Mouse (Mus musculus): ENCODE measurements at regions not wholly inside any gene's neighbourhood (a gene's known extent, or its start where the extent isn't known, plus 50 kb on each side); places are given as distances from the start of the nearest gene placed in this dataset.
A peak's percentile ranks its signal among the peaks of the same experiment; 100 is the strongest.

DNA sequence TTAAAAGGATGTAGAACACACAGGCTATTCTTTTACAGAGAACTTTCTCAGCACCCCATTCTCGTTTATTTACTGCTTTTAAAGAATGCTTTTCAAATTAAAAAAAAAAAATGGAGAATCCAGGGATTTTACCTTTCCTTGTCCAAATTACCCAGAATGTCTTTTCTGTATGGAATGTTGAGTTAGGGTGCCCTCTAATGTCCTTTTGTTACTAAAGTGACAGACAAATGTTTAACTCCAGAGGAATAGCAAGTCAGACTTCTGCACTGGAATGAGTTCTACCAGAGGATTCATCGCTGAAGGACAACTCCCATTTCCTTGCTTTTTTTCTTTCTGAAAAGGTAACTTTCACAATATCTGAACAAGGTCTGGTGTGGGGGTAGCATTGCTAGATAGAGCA, 540.9 kb upstream of the Cylc2 start:
- DNase-seq (ENCODE audit: low read depth), result peak; percentile 5
- TF ChIP-seq CTCF (IDR thresholded peaks at IDR 0.05; ENCODE audit: borderline replicate concordance, extremely low read depth, insufficient read depth, insufficient read length) (no peak), POLR2A (IDR thresholded peaks at IDR 0.05; ENCODE audit: borderline replicate concordance, extremely low read depth, insufficient read depth, insufficient read length, poor library complexity, severe bottlenecking) (no peak)

GRCm38 (mm10) chr4:50686019-50686418, 530.5 kb upstream of the Cylc2 start:
- DNase-seq (ENCODE audit: low read depth), result peak; percentile 2
- TF ChIP-seq CTCF (IDR thresholded peaks at IDR 0.05; ENCODE audit: borderline replicate concordance, extremely low read depth, insufficient read depth, insufficient read length) (no peak), POLR2A (IDR thresholded peaks at IDR 0.05; ENCODE audit: borderline replicate concordance, extremely low read depth, insufficient read depth, insufficient read length, poor library complexity, severe bottlenecking) (no peak)
